Mouse (Mus musculus): ENCODE results near the gene Apba2. TPM values are rescaled to one million over a fixed set of nuclear protein-coding genes. Genes with fewer than 3 reads are reported as not detected.

Gene Apba2
- total RNA-seq, 2 experiments from 2014 or later: 245 to 264 TPM

DNA sequence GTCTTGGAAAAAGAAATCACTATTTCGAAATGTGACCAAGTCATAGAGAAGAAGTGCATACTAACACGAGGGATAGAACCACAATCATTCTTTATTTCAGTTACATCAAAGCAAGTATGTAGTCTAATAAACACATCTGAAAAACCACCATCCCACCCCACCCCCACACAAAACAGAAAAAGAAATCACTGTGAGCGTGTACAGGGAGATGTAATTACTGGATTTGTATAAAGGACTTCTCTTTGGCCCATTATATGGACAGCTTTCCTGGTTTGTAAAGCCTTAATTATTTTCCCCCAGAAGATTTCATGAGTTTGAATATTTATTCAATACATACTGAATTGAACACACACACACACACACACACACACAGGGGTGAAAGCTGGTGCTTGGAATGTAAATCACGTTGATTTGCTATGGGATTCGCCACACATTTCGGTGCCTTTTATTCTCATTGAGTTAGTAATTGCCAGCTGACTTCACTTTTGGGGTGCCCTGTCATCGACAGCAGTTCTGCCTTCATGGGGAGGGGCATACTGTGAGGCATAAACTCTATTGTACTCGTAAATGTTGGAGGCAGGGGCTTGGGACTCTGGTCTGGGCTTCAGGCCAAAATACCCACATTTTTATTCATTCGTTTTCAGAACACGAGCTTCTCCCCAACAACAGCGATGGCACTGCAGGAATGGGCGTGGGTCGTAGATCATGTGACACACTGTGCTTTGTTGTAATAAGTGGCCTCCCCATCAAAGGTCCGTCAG lies 195.2 kb downstream of the Apba2 start:
- intact Hi-C loops (cut with DNase I): no loop called here

DNA sequence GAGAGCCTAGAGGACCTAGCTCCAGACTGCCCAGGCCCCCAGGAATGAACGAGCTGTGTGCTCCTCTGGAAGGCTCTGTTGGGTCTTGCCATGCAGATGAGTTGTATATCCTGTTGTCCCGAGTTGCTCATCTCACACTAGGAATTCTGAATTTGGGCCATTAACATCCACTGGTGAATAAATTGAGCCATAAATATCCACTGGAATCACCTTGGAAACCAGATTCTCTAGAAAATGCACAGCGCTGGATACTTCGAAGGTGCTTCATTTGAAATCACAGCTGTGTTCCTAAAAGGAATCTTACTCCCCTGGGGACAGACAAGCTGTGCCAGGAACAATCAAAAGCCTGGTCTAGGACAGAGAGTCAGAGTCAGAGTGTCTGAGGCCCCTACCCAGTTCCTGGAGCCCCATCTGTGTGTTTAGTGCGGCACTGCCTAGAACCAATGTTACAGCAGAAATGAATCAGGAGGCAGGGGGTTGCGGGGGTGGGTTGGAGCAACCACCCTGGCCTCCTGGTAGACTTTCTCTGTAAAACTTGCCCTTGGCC lies 196.4 kb downstream of the Apba2 start:
- intact Hi-C loops (cut with DNase I): no loop called here
- DNase-seq (ENCODE audit: low spot score in 2 of 2): no peak

More for the DNA sequence above, 195.2 kb downstream of the Apba2 start:
- DNase-seq (ENCODE audit: low spot score in 2 of 2): no peak

DNA sequence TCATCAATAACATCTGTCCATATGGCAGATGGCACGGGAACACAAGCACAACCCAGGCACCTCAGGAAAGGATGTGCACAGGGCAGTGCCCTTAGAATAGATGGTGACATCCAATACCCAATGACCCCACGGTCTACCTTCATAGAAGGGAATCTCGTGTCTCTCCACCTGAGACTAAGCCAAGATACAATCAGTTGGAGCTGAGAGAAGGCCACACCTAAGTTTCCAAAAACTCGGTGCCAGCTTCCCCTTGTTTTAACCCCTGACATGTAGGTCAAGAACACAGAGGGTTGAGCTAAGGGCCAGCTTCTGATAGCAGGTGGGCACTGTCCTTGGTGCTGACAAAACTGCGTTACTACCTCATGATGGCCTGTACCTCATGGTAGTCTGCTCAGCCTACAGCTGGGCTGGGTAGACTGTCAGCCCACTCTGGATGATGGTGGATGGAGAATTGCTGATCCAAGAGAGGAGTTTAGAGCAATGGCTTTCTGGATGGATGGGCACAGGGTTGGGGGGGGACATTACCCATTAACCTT lies 202.6 kb downstream of the Apba2 start:
- DNase-seq (ENCODE audit: low spot score in 2 of 2): no peak
- intact Hi-C loops (cut with DNase I): no loop called here

DNA sequence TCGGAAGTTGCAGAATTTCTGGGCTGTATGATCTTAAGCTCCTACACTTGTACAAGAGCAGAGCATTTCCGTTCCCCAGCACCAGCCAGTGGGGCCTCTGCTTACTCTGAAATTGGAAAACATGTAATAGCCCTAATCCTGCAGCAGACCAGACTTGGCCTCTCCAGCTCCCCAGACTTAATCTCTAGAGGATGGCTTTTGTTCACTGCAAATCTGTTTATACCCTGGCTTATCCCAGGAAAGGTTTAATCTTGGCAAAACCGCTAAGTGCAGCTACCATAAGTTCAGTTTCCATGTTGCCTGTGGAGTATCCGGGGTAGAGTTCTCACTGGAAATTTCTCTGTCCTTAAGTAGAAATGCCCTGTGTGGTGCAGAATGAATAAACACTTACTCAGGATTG lies 206.7 kb downstream of the Apba2 start:
- no peak for DNase-seq (ENCODE audit: low spot score in 2 of 2)
- intact Hi-C loops (cut with DNase I): no loop called here

DNA sequence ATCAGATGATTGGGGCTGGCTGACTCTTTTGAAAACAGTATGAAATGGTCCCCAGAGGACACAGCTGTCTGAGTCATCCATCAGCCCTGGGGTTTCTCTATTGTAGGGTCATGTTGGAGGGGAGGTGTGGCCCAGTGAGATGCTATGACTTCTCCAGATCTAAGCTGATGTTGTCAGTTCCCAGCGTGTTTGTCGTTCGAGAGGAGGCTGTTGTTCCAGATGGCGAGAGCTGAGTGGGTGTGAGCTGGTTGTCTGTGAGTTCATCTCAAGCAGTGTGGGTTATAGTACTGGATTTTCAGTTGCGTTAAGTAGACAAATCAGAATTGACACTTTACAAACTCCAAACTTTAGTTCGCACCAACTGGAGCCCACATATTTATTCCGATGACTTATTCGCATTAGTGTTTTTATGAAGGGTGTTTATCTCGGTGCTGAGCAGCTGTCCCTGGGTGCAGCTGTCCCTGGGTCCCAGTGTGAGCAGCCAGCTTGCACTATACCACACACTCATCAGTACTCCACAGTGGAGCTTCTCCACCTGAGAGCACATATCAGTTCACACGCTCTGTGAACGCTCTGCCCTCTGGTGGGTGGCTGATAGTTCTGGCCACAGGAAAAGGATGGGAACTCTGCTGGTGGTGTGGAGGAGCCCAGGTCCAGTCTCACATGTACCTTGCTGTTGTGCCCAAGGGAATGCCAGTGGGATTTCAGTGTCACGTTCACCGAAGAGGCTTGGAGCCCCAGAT lies 208.2 kb downstream of the Apba2 start:
- DNase-seq (ENCODE audit: low spot score in 2 of 2): peak; percentile 46 to 53
- intact Hi-C loops (cut with DNase I): no loop called here

DNA sequence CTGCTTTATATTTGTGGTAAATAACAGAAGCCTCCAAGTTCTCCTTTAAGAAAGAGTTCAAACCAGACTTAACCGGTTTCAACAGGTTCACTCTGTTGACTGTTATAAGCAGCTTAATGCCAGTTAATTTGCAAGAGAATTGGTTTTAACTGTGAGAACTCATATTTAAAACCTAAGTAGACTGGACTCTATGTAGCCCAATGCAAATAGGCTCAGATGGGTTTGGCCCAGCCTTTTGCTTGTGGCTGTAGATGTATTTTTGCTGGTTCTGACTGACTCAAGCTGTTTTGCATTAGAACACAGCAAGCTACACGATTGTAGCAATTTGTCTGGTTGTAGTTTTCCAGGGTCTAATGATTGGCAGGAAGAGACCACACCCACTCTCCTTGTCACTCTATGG lies 214.8 kb downstream of the Apba2 start:
- DNase-seq (ENCODE audit: low spot score in 2 of 2): no peak
- intact Hi-C loops (cut with DNase I): no loop called here

DNA sequence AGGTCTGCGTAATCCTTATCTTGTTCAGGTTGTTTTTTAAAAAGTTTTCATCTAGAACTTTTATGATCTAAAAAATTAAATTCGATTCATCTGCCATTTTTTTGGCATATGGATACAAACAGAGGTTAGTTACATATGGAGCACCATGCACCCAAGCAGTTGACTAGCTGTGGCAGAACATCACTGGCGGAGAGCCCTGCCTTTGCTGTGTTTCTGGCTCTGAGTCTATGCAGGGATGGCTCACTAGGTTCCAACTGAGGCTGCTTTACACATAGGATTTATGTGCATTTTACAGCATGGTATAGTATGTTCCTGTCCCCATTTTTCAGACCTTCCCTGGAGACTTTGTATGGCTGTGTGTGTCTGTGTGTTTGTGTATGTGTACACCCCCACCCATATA lies 221.8 kb downstream of the Apba2 start:
- DNase-seq (ENCODE audit: low spot score in 2 of 2): no peak

DNA sequence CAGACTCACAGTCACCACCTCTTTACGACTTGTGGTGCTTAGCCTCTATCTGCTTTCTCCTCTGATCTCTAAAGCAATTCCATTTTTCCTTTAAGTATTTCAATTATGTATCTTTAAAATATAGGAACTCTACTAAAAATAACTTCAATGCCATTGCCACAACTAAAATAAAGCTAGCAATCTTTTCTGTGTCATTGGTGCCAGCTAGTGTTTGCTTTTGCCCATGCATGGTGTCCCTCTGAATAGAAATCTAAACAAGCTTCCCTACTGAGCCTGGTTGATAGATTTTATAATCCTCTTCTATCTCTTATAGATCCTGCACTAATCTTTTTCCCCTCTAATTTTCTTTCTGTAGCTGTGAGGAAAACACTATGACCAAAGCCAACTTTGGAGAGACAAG lies 222.9 kb downstream of the Apba2 start:
- intact Hi-C loops (cut with DNase I): loop anchor here (10.0 kb wide), 1 partner anchor 140 kb away; no protein-coding TSS in a partner anchor
- no peak for DNase-seq (ENCODE audit: low spot score in 2 of 2)

More for the DNA sequence above, 221.8 kb downstream of the Apba2 start:
- intact Hi-C loops (cut with DNase I): loop anchor here (10.0 kb wide), 1 partner anchor 139 kb away; no protein-coding TSS in a partner anchor

DNA sequence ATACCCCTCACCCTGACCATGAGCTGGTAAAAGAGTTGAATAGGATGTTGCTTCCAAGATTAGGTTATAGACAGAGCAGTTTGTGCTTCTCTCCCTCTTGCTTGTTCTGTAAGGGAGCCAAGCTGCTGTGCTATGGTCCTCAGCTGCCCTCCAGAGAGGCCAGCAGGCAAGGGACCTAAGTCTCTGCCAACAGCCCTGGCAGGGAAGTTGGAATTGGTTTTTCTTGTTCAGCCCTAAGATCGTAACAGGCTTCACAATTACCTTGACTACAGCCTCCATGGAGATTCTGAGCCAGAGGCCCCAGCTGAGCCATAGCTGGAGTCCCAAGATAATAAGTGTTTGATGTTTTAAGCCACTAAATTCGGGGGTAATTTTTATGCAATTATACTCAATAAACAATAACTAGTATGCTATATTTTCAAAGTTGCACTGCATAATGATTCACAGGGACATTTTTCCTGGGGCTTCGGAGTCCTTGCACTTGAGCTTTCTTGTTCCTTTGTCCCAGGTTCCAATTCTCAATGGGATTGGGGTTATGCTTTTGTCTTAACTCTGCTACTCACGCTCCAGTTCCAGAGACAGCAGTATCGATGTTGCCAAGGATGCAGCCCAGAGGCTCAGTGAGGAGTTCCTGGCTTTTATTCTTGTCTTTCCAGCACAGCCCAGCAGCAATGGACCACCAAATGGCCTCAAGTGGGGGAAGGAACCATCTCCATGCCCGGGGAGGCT lies 224.6 kb downstream of the Apba2 start:
- no peak for DNase-seq (ENCODE audit: low spot score in 2 of 2)
- intact Hi-C loops (cut with DNase I): loop anchor here (5.0 to 10.0 kb wide), 2 partner anchors 141 to 224 kb away; partner anchors contain the start of gene Apba2

DNA sequence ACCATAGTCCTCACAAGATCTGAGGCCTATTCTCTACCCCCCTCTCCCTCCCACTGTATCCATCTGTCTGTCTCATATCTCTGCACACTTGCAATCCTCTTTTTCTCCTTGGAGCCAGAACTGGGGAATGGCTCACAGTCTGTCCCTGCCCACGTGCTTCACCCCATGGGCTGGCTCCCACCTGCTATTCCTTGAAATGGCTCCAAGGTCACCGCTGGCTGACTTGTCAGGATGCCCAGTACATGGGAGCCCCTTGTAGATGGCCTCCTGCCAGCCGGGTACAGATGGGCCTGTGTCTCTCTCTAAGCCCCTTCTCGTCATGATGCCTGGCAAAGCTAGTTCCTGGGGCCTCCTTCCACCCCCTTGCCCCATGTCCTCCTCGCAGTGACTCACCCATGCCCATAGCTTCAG lies 226.7 kb downstream of the Apba2 start:
- intact Hi-C loops (cut with DNase I): loop anchor here (5.0 to 10.0 kb wide), 2 partner anchors 143 to 226 kb away; partner anchors contain the start of gene Apba2

DNA sequence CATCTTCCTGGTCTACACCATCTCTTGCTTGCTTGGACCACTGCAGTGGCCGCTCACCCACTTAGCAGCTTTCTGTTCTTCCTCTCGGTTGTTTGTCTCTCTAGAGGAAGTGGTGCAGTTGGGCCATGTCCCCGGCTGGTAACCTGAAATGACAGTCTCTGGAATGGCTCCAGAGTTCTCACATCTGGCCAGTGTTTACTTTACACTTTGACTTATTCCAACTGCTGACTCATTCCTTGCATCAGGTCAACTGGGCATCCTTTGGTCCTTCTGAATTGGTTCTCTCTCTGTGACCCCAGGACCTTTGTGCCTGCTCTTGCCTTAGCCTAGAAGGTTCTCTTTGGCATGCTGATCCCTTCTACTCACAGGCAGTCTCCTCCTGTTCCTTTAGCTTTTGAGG lies 227.3 kb downstream of the Apba2 start:
- intact Hi-C loops (cut with DNase I): loop anchor here (5.0 to 10.0 kb wide), 2 partner anchors 144 to 227 kb away; partner anchors contain the start of gene Apba2
- no peak for DNase-seq (ENCODE audit: low spot score in 2 of 2)

More for the DNA sequence above, 226.7 kb downstream of the Apba2 start:
- peak; percentile 49 to 60 for DNase-seq (ENCODE audit: low spot score in 2 of 2)

DNA sequence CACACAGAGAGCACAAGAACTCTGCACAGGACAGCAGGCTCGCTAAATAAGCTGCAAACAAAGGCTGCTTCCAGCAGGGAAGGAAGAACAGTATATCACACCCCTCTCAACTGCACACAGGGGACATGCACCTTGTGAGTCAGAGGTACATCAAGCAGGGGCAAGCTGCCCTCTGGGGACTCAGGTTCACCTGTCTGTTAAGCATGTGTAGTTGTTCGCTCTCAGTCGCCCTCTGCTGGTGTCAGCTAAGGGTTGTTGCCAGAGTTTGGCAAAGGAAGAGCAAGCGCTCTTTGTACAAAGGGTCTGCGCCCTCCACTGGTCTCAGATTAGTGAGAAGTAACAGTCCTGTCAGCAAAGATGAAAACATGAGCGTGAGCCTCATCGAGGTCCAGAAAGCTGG lies 228.3 kb downstream of the Apba2 start:
- intact Hi-C loops (cut with DNase I): loop anchor here (5.0 to 10.0 kb wide), 2 partner anchors 145 to 227 kb away; partner anchors contain the start of gene Apba2
- DNase-seq (ENCODE audit: low spot score in 2 of 2): peak in 1 of 2 experiments; percentile 67

DNA sequence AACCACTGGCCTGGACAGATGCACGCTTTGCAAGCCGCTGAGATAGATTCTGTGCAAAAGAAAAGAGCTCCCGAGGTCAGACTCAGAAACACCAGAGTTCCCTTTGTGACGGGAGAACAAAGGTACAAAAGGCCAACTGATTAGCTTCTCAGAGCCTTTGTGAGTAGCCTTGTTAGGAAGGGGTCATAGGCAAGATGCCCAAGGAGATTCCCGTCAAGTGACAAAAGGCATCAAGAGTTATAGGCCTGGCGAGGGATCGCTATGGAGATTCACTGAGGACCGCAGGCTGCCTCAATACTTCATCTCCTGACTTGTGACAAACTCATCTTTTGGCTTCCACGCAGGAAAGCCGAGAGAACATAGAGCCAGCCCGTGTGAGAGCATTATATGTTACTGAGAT lies 237.6 kb downstream of the Apba2 start:
- no peak for DNase-seq (ENCODE audit: low spot score in 2 of 2)
- intact Hi-C loops (cut with DNase I): no loop called here

DNA sequence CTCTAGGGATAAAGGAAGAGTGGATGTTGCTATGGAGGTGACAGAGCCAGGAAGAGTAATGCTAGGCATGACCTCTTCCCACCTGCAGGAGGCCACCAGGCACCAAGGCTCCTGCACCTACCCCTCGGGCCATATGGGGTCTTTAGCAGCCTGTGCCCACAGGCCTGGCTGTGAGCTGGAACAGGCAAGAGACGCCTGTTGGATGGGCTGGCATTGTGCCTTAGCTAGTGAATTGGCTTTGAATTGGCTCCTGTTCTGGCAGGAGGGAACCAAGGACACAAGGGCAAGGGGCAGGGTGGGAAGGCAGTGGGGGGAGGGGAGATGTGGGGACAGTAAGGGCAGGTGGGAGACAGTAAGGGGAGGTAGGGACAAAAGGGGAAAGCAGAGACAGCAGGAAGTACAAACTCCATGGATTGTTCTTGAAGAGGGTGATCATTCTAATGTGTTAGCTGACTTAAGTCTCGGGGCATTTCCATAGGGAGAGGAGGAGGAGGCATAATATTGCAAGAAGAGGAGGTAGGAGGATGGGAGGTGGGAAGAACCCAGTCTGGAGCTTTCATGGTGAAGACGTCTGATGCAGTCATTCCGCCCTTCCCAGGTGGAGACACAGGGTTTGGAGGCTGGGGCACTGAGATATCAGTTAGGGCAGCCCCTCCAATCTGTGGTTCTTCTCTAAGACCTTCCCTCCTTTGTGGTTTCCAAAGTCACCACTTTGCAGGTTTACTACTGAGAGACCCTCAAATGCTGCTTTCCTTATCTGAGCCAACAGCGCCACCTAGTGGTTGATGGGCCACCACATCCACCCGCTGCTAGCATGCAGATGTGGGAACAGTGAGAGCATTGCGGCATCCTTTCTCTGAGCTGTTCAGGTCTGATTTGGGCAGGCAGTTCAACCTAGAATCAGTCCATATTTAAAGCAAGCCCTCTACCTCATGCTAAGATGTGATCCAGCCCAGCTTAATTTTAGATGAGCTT lies 240.1 kb downstream of the Apba2 start:
- intact Hi-C loops (cut with DNase I): loop anchor here (5.0 kb wide), 2 partner anchors 239 to 349 kb away; partner anchors contain the start of genes Apba2, Mcee and Mphosph10
- peak; percentile 85 to 88 for DNase-seq (ENCODE audit: low spot score in 2 of 2)

DNA sequence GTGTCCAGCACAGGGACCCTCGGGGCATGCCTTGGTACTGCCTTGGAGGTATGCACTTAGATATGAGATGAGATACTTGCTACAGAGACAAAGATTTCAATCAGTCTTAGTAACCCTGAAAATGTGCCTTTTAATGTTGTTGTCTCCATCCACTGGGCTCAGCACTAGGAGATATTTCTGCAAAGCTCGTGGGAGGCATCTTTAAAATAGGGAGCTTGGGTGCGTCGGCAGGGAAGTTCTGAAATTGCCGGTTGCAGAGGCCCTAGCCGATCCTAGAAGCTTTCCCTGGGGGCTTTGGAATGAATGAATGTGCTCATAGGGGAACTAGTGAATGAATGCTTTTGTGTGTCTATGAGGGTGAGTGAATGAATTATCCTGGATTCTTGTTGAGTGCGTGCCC lies 242.1 kb downstream of the Apba2 start:
- intact Hi-C loops (cut with DNase I): loop anchor here (5.0 kb wide), 2 partner anchors 241 to 351 kb away; partner anchors contain the start of genes Apba2, Mcee and Mphosph10
- DNase-seq (ENCODE audit: low spot score in 2 of 2): peak in 1 of 2 experiments; percentile 49

DNA sequence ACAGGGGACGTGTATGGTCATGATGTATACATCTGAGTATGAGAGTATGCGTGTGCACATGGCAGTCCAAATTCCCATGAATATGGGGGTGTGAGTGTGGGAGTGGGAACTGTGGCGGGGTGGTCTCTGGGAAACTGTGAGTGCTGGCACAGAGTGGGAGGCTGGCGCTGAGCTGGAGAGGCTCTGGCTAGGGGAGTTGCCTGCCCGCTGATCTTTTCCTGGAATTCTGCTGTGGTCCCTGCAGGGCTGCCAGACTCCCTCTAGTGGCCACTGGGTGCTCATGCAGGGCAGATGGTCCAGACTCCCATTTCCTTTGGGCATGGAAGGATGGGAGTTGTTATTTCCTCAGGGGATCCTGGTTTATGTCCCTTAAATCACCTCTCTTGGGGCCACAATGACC lies 250.0 kb downstream of the Apba2 start:
- DNase-seq (ENCODE audit: low spot score in 2 of 2): peak; percentile 80
- intact Hi-C loops (cut with DNase I): loop anchor here (2.0 kb wide), 1 partner anchor 27 kb away; no protein-coding TSS in a partner anchor

DNA sequence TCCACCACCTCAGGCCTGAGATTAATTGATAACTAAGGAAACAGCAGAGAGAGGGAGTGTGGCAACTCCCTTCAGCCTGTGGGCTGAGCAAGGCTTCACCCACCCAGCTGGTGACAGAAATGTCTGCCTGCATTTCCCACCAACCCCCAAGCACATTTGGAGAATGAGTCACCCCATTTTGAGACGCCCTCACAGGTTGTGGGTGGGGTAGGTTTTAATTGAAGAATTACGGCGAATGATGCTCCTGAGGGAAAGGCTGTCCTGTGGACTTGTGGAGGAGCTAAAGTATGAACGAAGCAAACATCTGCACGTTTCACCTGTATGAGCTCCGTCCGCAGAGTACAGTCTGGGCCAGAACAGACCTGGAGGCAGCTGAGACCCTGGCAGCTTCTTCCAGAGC lies 250.6 kb downstream of the Apba2 start:
- intact Hi-C loops (cut with DNase I): no loop called here
- peak; percentile 73 to 76 for DNase-seq (ENCODE audit: low spot score in 2 of 2)

DNA sequence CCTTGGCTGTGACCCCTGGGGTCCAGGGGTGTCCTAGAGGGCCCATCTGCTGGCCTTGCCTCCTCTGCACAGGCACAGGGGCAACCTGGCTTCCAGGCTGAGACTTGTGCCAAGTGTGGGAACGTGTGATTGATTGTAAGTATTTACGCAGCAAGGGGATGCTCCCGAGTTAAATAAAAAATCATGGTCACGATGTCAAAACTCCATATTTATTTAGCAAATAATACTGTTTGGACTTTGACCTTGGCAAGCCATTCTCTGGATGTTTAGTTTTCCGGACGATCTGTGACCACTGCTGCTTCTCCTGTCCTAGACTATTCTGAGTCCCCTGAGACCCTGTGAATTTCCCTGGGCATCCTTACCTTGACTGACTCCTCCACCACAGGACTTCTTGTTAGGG lies 252.2 kb downstream of the Apba2 start:
- DNase-seq (ENCODE audit: low spot score in 2 of 2): no peak
- intact Hi-C loops (cut with DNase I): no loop called here
